Mouse (Mus musculus) kidney, adult 2 months (tissue): ENCODE results near the gene Cept1.

ENCODE experiments used
- CTCF ChIP-seq: fragments of 200-500 bp; conservative IDR thresholded peaks from 2 replicates; pipeline ENCODE4 v1.5.1; 2011; ENCODE audit warnings: low read depth, mild to moderate bottlenecking, control low read depth, low read length, moderate library complexity, mixed read lengths; ENCODE audit not compliant: insufficient read depth, insufficient read length
- POLR2A ChIP-seq: fragments of 200-500 bp; IDR thresholded peaks from one replicate; pipeline ENCODE4 v1.6.1; 2011; ENCODE audit warnings: low read depth, low read length, control low read depth

- TF ChIP-seq CTCF (no peak), POLR2A (no peak)
Measured at GRCm38 (mm10) chr3:106553411-106553810, 5.8 kb upstream of the Cept1 start.
